Mouse (Mus musculus) liver, embryonic 14.5 days (tissue): ENCODE measurements around the gene C1ql1. TPM values are rescaled to one million over a fixed set of nuclear protein-coding genes. Genes with fewer than 3 reads are reported as not detected.

Experiments used
- ATAC-seq: fragments of 200-750 bp; cut with Nextera tagmentation; 2 replicates; pipeline ENCODE4 v1.8.0; 2017; ENCODE audit warnings: moderate number of reproducible peaks, mild to moderate bottlenecking, moderate library complexity; ENCODE audit not compliant: insufficient read depth
- DNase-seq, 3 experiments: peaks; one replicate each; pipeline ENCODE4 v3.0.0-alpha.2; 2012 to 2013; ENCODE audit warnings: low read depth in 3 of 3, low spot score in 3 of 3
- H3K27ac ChIP-seq: fragments of 300-500 bp; sonication (generic); 2 replicates; pipeline ENCODE4 v1.5.1; 2014; ENCODE audit warnings: moderate library complexity, mild to moderate bottlenecking, control low read depth, inconsistent platforms
- H3K27me3 ChIP-seq: fragments of 300-500 bp; sonication (generic); 2 replicates; pipeline ENCODE4 v1.6.1; 2014; ENCODE audit warnings: mild to moderate bottlenecking, low read length, moderate library complexity; ENCODE audit not compliant: control insufficient read depth, insufficient read depth
- H3K36me3 ChIP-seq: fragments of 300-500 bp; sonication (generic); replicated peaks from 2 replicates; pipeline ENCODE4 v1.6.1; 2014; ENCODE audit warnings: low read depth; ENCODE audit not compliant: control insufficient read depth, insufficient read depth
- H3K4me1 ChIP-seq, 2 experiments: fragments of 200-500 bp in 1 of 2; fragments of 300-500 bp in 1 of 2; sonication (generic) in 1 of 2; replicated peaks; 2 replicates each; pipeline ENCODE4 v1.6.1; 2012 to 2014; ENCODE audit warnings: antibody characterized with exemption in 1 of 2, inconsistent platforms in 1 of 2, low read length in 1 of 2; ENCODE audit not compliant: control insufficient read depth in 2 of 2, insufficient read depth in 2 of 2
- H3K4me2 ChIP-seq: fragments of 300-500 bp; sonication (generic); 2 replicates; pipeline ENCODE4 v1.6.1; 2014; ENCODE audit warnings: low read depth, mild to moderate bottlenecking, control low read depth, moderate library complexity
- H3K4me3 ChIP-seq, 2 experiments: fragments of 200-500 bp in 1 of 2; fragments of 300-500 bp in 1 of 2; sonication (generic) in 1 of 2; 2 replicates each; pipeline ENCODE4 v1.5.1; 2012 to 2014; ENCODE audit warnings: low read depth in 2 of 2, low read length in 2 of 2, mild to moderate bottlenecking in 2 of 2, control low read depth in 1 of 2, inconsistent platforms in 1 of 2, moderate library complexity in 1 of 2; ENCODE audit not compliant: insufficient read depth in 1 of 2
- H3K9ac ChIP-seq: fragments of 300-500 bp; sonication (generic); replicated peaks from 2 replicates; pipeline ENCODE4 v1.6.1; 2014; ENCODE audit warnings: mild to moderate bottlenecking, control low read depth, moderate library complexity
- H3K9me3 ChIP-seq: fragments of 300-500 bp; sonication (generic); 2 replicates; pipeline ENCODE4 v1.6.1; 2016; ENCODE audit warnings: low read length, mixed read lengths; ENCODE audit not compliant: control insufficient read depth
- CTCF ChIP-seq: IDR thresholded peaks from 2 replicates; pipeline ENCODE4 v1.5.1; 2016; ENCODE audit warnings: antibody characterized with exemption, low read depth, control low read depth
- EP300 ChIP-seq: IDR thresholded peaks from 2 replicates; pipeline ENCODE4 v1.6.1; 2016; ENCODE audit warnings: antibody characterized with exemption, low read depth
- WGBS: fragments of 180-500 bp; shearing (Covaris S2); extraction: QIAGEN DNeasy Blood & Tissue Kit; methylation state at CpG from one replicate; pipeline ENCODE4 v1.1.7; 2014; ENCODE audit not compliant: insufficient replicate concordance; 5-methylcytosine and 5-hydroxymethylcytosine counted together
- polyA plus RNA-seq, 2 experiments: library from polyadenylated mRNA; depleted of rRNA in 1 of 2; stranded (reverse) in 1 of 2; unstranded in 1 of 2; fragments of >200 nt; fragmentation: Nextera tagmentation in 1 of 2; extraction: Ambion mirVana in 1 of 2; gene quantifications; 2 replicates each; pipeline versions ENCODE4 v1.2.1 to v1.2.3; 2012 to 2014

Gene C1ql1
- polyA plus RNA-seq, 2 experiments: 0.17 TPM; not detected in 1

- H3K4me2 ChIP-seq: no peak overlapping the region
- H3K27me3 ChIP-seq: no peaks in the 10 kb centered on the region
- no peak overlapping the region for H3K27ac ChIP-seq
- H3K9ac ChIP-seq: no peak overlapping the region
- DNase-seq (no peak), ATAC-seq (no peak)
- H3K36me3 ChIP-seq: peaks cover 40% of the 10 kb centered on the region
- TF ChIP-seq EP300: no peak
- no peak for TF ChIP-seq CTCF
- H3K9me3 ChIP-seq: no peaks in the 10 kb centered on the region
- 77% methylated on average over 7 of the region's 7 CpGs for WGBS
- no peak overlapping the region for H3K4me3 ChIP-seq
- H3K4me1 ChIP-seq: peaks cover 0 to 2% of the 10 kb centered on the region in 2 experiments; a peak in 2 of 4 replicates
Observed at GRCm38 (mm10) chr11:102903654-102904053, 42.8 kb downstream of the C1ql1 start.

DNA sequence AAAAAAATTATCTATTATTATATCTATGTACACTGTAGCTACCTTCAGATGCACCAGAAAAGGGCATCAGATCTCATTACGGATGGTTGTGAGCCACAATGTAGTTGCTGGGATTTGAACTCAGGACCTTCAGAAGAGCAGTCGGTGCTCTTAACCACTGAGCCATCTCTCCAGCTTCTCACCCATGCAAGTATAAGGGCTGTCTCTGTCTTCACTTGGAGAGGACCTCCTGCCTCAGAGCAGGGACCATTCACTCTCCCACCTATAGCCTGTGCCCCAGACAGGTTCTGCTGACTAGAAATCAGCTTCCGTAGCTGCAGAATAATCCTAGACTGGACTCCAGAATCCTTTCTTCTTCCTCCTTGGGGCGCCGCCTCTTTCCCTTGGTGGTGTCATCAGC lies 44.4 kb downstream of the C1ql1 start:
- H3K9ac ChIP-seq: no peak overlapping the region
- peaks cover 0 to 2% of the 10 kb centered on the region in 2 experiments; a peak in 2 of 4 replicates for H3K4me1 ChIP-seq
- 74% methylated on average over 5 of the region's 5 CpGs for WGBS
- ATAC-seq: no peak
- H3K4me2 ChIP-seq: no peak overlapping the region
- no peak overlapping the region for H3K27ac ChIP-seq
- TF ChIP-seq EP300 (no peak), CTCF (no peak)
- H3K4me3 ChIP-seq: no peak overlapping the region
- no peaks in the 10 kb centered on the region for H3K9me3 ChIP-seq
- no peak for DNase-seq
- peaks cover 25% of the 10 kb centered on the region for H3K36me3 ChIP-seq
- H3K27me3 ChIP-seq: no peaks in the 10 kb centered on the region

DNA sequence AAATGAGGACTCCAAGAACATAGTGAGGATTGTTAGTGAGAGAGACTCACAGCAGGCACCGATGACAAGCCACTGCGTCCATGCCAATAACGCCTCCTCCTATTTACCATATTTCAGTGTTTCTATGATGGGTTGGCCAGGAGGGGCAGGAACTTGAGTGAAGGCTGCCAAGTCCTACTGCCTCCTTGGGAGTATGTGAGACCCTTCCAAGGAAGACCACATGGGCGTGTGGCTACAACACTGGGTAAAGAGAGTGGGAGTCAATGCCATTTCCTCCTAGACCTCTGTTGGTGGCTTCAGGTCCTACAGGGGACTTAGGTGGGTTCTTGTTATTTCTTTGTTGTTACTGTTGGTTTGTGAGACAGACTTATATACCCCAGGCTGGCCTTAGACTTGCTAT lies 45.3 kb downstream of the C1ql1 start:
- WGBS: 52% methylated on average over 4 of the region's 4 CpGs
- TF ChIP-seq EP300 (no peak), CTCF (no peak)

DNA sequence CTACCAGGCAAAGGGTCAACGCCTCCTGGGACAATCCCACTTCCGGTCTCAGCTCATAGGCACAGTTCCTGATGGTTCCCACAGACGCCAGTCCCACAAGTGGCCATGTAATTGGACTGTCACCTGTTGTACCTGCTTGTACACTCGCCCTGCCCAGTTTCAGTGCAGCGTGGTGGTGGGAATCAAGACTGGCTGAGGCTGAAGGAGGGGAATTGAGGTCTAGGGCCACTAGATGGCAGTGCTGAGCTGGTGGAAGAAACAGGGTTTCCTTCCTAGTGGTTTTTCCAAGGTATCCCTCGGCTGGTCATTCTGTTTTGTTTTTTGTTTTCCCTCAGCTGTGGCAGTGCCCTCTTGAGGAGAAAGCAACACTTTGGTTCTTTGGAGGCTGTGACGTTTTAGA lies 45.7 kb downstream of the C1ql1 start, which contains the start of gene Gfap:
Gene Gfap (minus strand): TSS at position 150 of the 400 bp plus-strand sequence.
- H3K4me2 ChIP-seq: no peak within 1 kb of the TSS
- H3K9me3 ChIP-seq: no peaks in the 10 kb centered on the region
- TF ChIP-seq CTCF (peak; percentile 98), EP300 (no peak)
- no peaks in the 10 kb centered on the region for H3K27me3 ChIP-seq
- 7% methylated on average over 7 of the region's 7 CpGs for WGBS
- DNase-seq (peak; percentile 45 to 63 (median 49)), ATAC-seq (no peak)
- H3K27ac ChIP-seq: no peak within 1 kb of the TSS
- peaks cover 5 to 11% of the 10 kb centered on the region in 2 experiments for H3K4me1 ChIP-seq
- H3K36me3 ChIP-seq: peaks cover 11% of the 10 kb centered on the region
- no peak within 1 kb of the TSS for H3K9ac ChIP-seq
- H3K4me3 ChIP-seq: no peak within 1 kb of the TSS

More for the DNA sequence above, 45.3 kb downstream of the C1ql1 start:
- Histone ChIP-seq H3K4me1 (peaks cover 2 to 7% of the 10 kb centered on the region in 2 experiments), H3K36me3 (peaks cover 16% of the 10 kb centered on the region), H3K9me3 (no peaks in the 10 kb centered on the region), H3K27me3 (no peaks in the 10 kb centered on the region), H3K4me3 (no peak overlapping the region), H3K4me2 (no peak overlapping the region), H3K27ac (no peak overlapping the region), H3K9ac (no peak overlapping the region)
- no peak for DNase-seq
- ATAC-seq: no peak

- DNase-seq (no peak), ATAC-seq (no peak)
- H3K4me3 ChIP-seq: no peak overlapping the region
- no peak overlapping the region for H3K4me2 ChIP-seq
- H3K36me3 ChIP-seq: no peaks in the 10 kb centered on the region
- no peaks in the 10 kb centered on the region for H3K9me3 ChIP-seq
- no peaks in the 10 kb centered on the region; the same call in 1 of the 2 replicates for H3K27me3 ChIP-seq
- TF ChIP-seq CTCF: no peak
- no peak for TF ChIP-seq EP300
- no peak overlapping the region for H3K27ac ChIP-seq
- WGBS: 75% methylated on average over 9 of the region's 9 CpGs
- peaks cover 21 to 29% of the 10 kb centered on the region in 2 experiments for H3K4me1 ChIP-seq
- no peak overlapping the region for H3K9ac ChIP-seq
Observed at GRCm38 (mm10) chr11:102898408-102898807, 48.1 kb downstream of the C1ql1 start.
